Mouse (Mus musculus) bone marrow, adult 2 months (tissue): ENCODE measurements around the gene Tfe3.

Experiments used
- CTCF ChIP-seq: fragments of 200-500 bp; IDR thresholded peaks from 2 replicates; pipeline ENCODE4 v1.5.1; 2011; ENCODE audit warnings: low read length, control low read depth; ENCODE audit not compliant: control insufficient read depth, insufficient read depth
- POLR2A ChIP-seq: fragments of 200-500 bp; IDR thresholded peaks from 2 replicates; pipeline ENCODE4 v1.6.1; 2011; ENCODE audit warnings: low read depth, mild to moderate bottlenecking, control low read depth, low read length, borderline replicate concordance; ENCODE audit not compliant: control insufficient read depth

- TF ChIP-seq CTCF (peak; percentile 58), POLR2A (no peak)
These were observed 14.1 kb downstream of the Tfe3 start for GRCm38 (mm10) chrX:7776329-7777082.
